Mouse (Mus musculus) liver, adult 2 months (tissue): ENCODE measurements around the gene Icam1. TPM values are rescaled to one million over a fixed set of nuclear protein-coding genes. Genes with fewer than 3 reads are reported as not detected.

Experiments
- DNase-seq: peaks from one replicate; pipeline ENCODE4 v3.0.0-alpha.2; 2011; ENCODE audit warnings: low read depth, low spot score; ENCODE audit errors: extremely low read depth
- H3K27ac ChIP-seq: fragments of 200-500 bp; replicated peaks from 2 replicates; pipeline ENCODE4 v1.5.1; 2012; ENCODE audit warnings: low read depth, mild to moderate bottlenecking, control low read depth, inconsistent platforms, low read length; ENCODE audit not compliant: insufficient read depth
- H3K27me3 ChIP-seq: fragments of 200-500 bp; 2 replicates; pipeline ENCODE4 v1.6.1; 2012; ENCODE audit warnings: mild to moderate bottlenecking, moderate library complexity, low read length, inconsistent platforms; ENCODE audit not compliant: control insufficient read depth, insufficient read depth
- H3K36me3 ChIP-seq: fragments of 200-500 bp; 2 replicates; pipeline ENCODE4 v1.6.1; 2012; ENCODE audit warnings: low read length, inconsistent platforms; ENCODE audit not compliant: control insufficient read depth, insufficient read depth
- H3K4me1 ChIP-seq: fragments of 200-500 bp; 2 replicates; pipeline ENCODE4 v1.6.1; 2011; ENCODE audit warnings: low read length; ENCODE audit not compliant: control insufficient read depth, insufficient read depth
- H3K4me3 ChIP-seq: fragments of 200-500 bp; 2 replicates; pipeline ENCODE4 v1.5.1; 2011; ENCODE audit warnings: low read depth, mild to moderate bottlenecking, control low read depth, low read length, moderate library complexity; ENCODE audit not compliant: insufficient read depth
- H3K79me2 ChIP-seq: fragments of 200-500 bp; 2 replicates; pipeline ENCODE4 v1.6.1; 2012; ENCODE audit warnings: inconsistent platforms, mild to moderate bottlenecking, low read length, moderate library complexity; ENCODE audit not compliant: control insufficient read depth, insufficient read depth
- H3K9ac ChIP-seq: fragments of 200-500 bp; 2 replicates; pipeline ENCODE4 v1.6.1; 2012; ENCODE audit warnings: low read depth, mild to moderate bottlenecking, control low read depth, inconsistent platforms, low read length
- CTCF ChIP-seq: fragments of 200-500 bp; IDR thresholded peaks from 2 replicates; pipeline ENCODE4 v1.5.1; 2011; ENCODE audit warnings: low read depth, low read length, control low read depth
- POLR2A ChIP-seq: fragments of 200-500 bp; IDR thresholded peaks from 2 replicates; pipeline ENCODE4 v1.6.1; 2011; ENCODE audit warnings: low read length, control low read depth; ENCODE audit not compliant: insufficient read depth; ENCODE audit errors: extremely low read depth
- WGBS: fragments of 180-500 bp; shearing (Covaris S2); methylation state at CpG from one replicate; pipeline ENCODE4 v1.1.7; 2018; 5-methylcytosine and 5-hydroxymethylcytosine counted together
- polyA plus RNA-seq: library from polyadenylated mRNA; depleted of rRNA; stranded (reverse); fragments of >200 nt; gene quantifications from 2 replicates; pipeline ENCODE4 v1.2.3, GENCODE M21; 2012
- total RNA-seq: library from RNA; depleted of rRNA; stranded (reverse); fragments of >200 nt; gene quantifications from 2 replicates; pipeline ENCODE4 v1.2.3, GENCODE M21; 2014

The Icam1 gene
- total and polyA plus RNA-seq, 2 experiments: 8.6 to 11.6 TPM

- no peak within 1 kb of the TSS for H3K27ac ChIP-seq
- WGBS: 2% methylated on average over 37 of the region's 37 CpGs
Measured at GRCm38 (mm10) chr9:21029291-21030054, 13.7 kb downstream of the Icam1 start, which contains the start of gene Icam4. TSS of gene Icam4 (plus strand) at chr9:21029373.

GRCm38 (mm10) chr9:21030055-21030600 is 14.3 kb downstream of the Icam1 start:
- no peak overlapping the region for H3K9ac ChIP-seq

More at GRCm38 (mm10) chr9:21029291-21030054, 13.7 kb downstream of the Icam1 start, which contains the start of gene Icam4:
- Histone ChIP-seq H3K4me3 (peak within 1 kb of the TSS; percentile 48), H3K27me3 (0 out of 2 replicates have a peak, but pooled peaks cover 2% of the 10 kb centered on the region), H3K9ac (0 out of 2 replicates have a peak within 1 kb of the TSS, but pooled peaks have one; percentile 43), H3K79me2 (no peaks in the 10 kb centered on the region), H3K36me3 (peaks cover 2% of the 10 kb centered on the region; the same call in 1 of the 2 replicates), H3K4me1 (peaks cover 20% of the 10 kb centered on the region)
- TF ChIP-seq CTCF: peak; percentile 94
- TF ChIP-seq POLR2A: no peak
- peak; percentile 48 for DNase-seq

GRCm38 (mm10) chr9:21030781-21031250 is 15.0 kb downstream of the Icam1 start:
- TF ChIP-seq CTCF (peak; percentile 49; the same call in 1 of the 2 replicates), POLR2A (no peak)
- Histone ChIP-seq H3K36me3 (peaks cover 2% of the 10 kb centered on the region; the same call in 1 of the 2 replicates), H3K27ac (no peak overlapping the region), H3K4me1 (peaks cover 20% of the 10 kb centered on the region), H3K79me2 (no peaks in the 10 kb centered on the region), H3K4me3 (peak overlapping the region; percentile 58), H3K9ac (peak overlapping the region; percentile 31; the same call in 1 of the 2 replicates), H3K27me3 (peaks cover 6% of the 10 kb centered on the region)
- WGBS: 1% methylated on average over 13 of the region's 13 CpGs
- peak; percentile 82 for DNase-seq

More at GRCm38 (mm10) chr9:21030055-21030600, 14.3 kb downstream of the Icam1 start:
- Histone ChIP-seq H3K27me3 (peaks cover 2% of the 10 kb centered on the region; the same call in 1 of the 2 replicates), H3K79me2 (no peaks in the 10 kb centered on the region), H3K27ac (no peak overlapping the region), H3K36me3 (peaks cover 2% of the 10 kb centered on the region; the same call in 1 of the 2 replicates), H3K4me3 (no peak overlapping the region), H3K4me1 (peaks cover 20% of the 10 kb centered on the region)
- WGBS: 19% methylated on average over 22 of the region's 22 CpGs
- no peak for TF ChIP-seq POLR2A
- TF ChIP-seq CTCF: no peak
- peak; percentile 57 for DNase-seq

GRCm38 (mm10) chr9:21031251-21031895 is 15.6 kb downstream of the Icam1 start:
- H3K9ac ChIP-seq: peak overlapping the region; percentile 31
- no peak overlapping the region for H3K27ac ChIP-seq
- peaks cover 12% of the 10 kb centered on the region for H3K27me3 ChIP-seq
- H3K4me3 ChIP-seq: peak overlapping the region; percentile 58
- peaks cover 23% of the 10 kb centered on the region for H3K4me1 ChIP-seq
- no peaks in the 10 kb centered on the region for H3K79me2 ChIP-seq
- no peak for DNase-seq
- WGBS: under 1% methylated on average over 36 of the region's 36 CpGs
- TF ChIP-seq POLR2A (no peak), CTCF (no peak)
- H3K36me3 ChIP-seq: peaks cover 2% of the 10 kb centered on the region; the same call in 1 of the 2 replicates

- Histone ChIP-seq H3K27ac (no peak within 1 kb of the TSS), H3K9ac (peak within 1 kb of the TSS; percentile 59), H3K4me1 (peaks cover 24% of the 10 kb centered on the region), H3K36me3 (peaks cover 2% of the 10 kb centered on the region; the same call in 1 of the 2 replicates), H3K27me3 (peaks cover 17% of the 10 kb centered on the region), H3K4me3 (peak within 1 kb of the TSS; percentile 60), H3K79me2 (no peaks in the 10 kb centered on the region)
- DNase-seq: no peak
- 3% methylated on average over 35 of the region's 35 CpGs for WGBS
- TF ChIP-seq CTCF (no peak), POLR2A (no peak)
Measured at GRCm38 (mm10) chr9:21031896-21032351, 16.1 kb downstream of the Icam1 start, which contains the start of gene Icam5. TSS of gene Icam5 (plus strand) at chr9:21032073.
